Mouse (Mus musculus): ENCODE measurements at regions not wholly inside any gene's neighbourhood (a gene's known extent, or its start where the extent isn't known, plus 50 kb on each side); places are given as distances from the start of the nearest gene placed in this dataset.

- no peak for DNase-seq
Observed at GRCm38 (mm10) chr15:97572639-97573038, 133.0 kb downstream of the Rpap3 start.

DNA sequence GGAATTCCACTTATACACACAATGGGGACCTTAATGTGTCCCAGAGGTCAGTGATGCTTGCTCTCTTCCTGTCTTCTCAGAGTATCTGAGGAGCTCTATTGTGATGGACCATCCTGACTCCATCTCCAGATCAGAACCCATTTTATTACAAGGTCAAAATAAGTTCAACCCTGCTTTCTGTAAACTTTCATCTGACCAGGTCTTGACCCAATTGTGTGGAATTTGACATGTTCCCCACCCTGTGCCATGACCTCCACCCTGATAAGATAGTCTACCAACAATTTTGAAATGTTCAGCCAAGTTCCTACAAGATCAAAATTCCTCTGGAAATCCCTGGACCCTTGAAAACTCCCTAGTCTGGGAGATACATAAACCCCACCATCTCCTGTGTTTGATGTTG, 133.7 kb downstream of the Rpap3 start:
- DNase-seq: peak in 1 of 2 experiments; percentile 45

GRCm38 (mm10) chr15:97560096-97560495, 145.5 kb downstream of the Rpap3 start:
- no peak for DNase-seq

DNA sequence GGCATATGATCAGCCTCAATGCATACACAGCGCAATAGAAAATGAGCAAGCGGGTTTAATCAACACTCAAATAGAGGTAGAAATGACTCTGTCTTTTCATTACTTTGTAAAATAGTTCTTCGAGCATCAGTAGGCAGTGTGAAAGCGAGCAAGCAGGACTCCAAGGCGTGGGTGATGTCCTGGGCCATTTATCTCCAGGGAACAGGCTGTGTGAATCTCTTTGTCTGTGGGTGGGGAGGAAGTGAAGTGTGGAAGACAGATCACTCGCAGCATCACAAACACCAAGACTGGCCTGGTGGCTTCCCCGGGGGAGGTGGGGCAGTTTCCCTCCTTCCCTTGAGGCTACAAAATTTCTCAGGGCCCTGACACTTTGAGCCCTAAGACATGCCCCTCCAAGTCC, 146.9 kb downstream of the Rpap3 start:
- no peak for DNase-seq

DNA sequence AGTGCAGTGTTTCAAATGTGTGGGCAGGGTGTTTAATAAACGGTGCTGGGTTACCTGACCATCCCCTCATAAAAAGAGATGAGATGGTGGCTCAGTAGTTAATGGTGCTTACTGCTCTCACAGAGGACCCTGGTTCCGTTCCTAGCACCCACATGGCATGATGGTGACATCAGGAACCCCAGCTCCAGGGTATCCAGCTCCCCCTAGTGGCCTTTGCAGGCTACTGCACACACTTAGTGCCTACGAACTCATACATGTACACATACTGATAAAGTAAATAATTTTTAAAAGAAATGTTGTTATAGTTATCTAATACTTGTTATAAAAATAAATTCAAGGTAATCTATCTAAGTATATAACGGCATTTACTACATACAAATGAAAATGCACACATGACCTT, 157.3 kb downstream of the Rpap3 start:
- DNase-seq: no peak

DNA sequence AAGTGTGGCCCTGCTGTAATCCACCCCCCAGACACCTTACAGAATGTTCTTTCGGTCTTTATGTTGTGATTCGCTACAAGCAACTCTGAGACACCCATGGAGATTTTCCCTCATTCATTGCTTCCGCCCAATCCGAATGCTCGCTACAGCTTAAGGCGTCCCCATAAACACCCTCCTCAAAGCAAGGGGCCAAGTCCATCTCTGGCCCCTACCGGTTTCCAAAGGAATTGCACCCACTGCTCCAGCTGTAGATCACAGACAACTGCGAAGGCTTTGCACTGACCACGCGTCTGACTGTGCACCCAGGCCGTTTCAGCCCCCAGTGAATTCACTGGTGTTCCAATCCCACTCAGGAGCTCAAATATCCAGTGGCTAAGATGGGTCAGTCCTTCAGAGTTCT, 160.6 kb downstream of the Rpap3 start:
- no peak for DNase-seq

GRCm38 (mm10) chr15:97541646-97542045, 164.0 kb downstream of the Rpap3 start:
- DNase-seq: no peak

DNA sequence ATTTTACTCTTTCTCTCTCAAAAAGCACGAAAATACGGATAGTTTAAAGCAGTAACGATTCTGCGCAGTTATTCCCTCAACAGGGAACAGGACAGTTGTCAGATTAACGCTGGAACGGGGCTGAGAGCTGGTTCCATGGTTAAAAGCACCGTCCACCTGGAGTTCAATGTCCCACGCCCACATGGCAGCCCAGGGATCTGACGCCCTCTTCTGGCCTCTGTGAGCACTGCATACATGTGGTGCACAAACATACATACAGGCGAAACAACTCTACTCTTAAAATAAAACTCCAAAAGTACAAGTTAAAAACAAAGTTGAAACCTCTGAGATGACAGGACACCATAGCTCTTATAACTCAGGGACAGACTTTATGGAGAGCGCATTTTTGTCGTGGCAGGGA, 169.5 kb downstream of the Rpap3 start:
- DNase-seq: no peak

- DNase-seq: no peak
Observed at GRCm38 (mm10) chr15:97534878-97535277, 170.7 kb downstream of the Rpap3 start.

DNA sequence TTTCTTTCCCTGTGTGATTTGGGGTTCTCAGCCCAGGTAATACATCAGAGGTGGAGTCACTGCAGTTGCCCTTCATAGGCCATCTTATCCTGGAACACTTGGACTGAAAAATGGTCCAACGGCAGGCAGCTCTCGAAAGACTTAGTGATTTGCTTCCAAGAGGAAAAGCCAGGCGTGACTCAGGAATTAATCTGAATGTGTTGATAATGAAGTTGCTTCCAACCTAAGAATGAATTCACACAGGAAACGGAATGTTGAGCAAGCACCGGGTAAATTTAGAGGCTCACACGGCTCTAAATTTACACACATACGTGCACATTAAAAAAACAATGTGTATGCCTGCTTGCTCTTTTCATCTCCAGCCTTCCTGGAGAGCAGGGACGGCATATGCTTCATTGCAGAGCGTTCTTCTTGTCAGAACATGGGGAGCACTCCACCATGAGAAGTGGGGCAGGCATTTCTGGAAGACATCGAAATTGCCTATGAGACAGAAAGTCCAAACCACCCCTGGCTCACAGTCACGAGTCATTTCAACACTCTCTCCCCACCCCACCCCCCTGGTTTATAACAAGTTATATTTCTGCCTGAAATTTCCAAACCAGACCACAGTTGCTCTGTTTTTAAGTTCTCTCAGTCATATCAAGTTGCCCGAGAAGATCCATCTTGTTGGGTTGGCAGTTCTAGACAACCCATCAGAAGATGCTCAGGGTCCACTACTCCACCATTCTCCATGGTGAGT, 171.9 kb downstream of the Rpap3 start:
- no peak for DNase-seq

GRCm38 (mm10) chr15:97532346-97532910, 173.2 kb downstream of the Rpap3 start:
- DNase-seq: peak in 1 of 2 experiments; percentile 9

GRCm38 (mm10) chr15:97528291-97529050, 177.2 kb downstream of the Rpap3 start:
- DNase-seq: no peak

- no peak for DNase-seq
Observed at GRCm38 (mm10) chr15:97520395-97520794, 185.2 kb downstream of the Rpap3 start.

GRCm38 (mm10) chr15:97519919-97520345, 185.7 kb downstream of the Rpap3 start:
- DNase-seq: no peak

GRCm38 (mm10) chr15:97517926-97518325, 187.7 kb downstream of the Rpap3 start:
- DNase-seq: no peak

- no peak for DNase-seq
Observed at GRCm38 (mm10) chr15:97517188-97517587, 188.4 kb downstream of the Rpap3 start.

DNA sequence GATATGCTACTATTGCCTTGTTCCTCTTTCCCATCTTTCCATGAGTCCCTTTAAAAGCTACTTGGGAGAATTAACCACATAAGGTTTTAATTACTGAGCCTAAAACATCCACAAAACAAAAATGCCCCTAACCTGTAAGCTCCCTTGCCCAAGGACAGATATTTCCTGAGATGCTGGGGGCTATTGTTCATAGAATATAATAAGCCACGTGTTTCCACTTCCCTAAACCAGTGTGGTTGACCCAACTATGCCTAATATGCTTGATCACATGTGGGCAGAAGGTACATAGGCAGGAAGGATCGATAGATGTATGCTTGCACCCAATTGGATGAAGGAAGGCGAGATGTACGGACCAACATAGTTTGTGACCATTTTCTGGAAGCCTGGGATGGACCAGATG, 189.9 kb downstream of the Rpap3 start:
- DNase-seq: no peak

DNA sequence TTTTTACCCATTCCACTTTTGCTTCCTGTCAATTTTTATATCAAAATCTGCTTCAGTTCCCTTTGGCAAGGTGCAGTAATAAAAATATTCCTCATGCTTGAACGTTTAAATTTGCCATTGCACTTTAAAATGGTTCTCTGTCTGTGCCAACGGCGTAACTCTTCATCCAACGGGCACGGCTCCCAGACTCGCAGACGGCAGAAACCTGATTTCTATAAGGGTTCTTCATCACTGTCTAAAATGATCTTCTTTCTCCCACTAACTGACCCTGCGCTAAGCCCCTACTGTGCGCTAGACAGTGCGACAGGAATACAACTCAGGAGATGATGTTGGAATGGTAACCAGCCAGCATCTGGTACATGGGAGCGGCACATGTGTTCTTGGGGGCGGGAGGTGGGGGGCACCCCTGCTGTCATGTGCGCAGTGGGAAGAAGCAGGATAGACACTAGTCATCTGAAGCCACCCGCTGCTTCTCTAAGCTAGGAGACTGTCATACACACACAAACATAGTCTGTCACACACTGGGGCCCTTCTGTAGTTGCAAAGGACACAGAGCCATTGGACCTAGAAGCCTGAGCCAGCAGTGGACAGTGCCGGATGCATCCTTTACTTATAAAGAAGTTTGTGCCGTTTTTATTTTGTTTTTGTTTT, 197.8 kb downstream of the Rpap3 start:
- DNase-seq: no peak

GRCm38 (mm10) chr15:97507176-97507575, 198.4 kb downstream of the Rpap3 start:
- DNase-seq: no peak

- no peak for DNase-seq
Observed at GRCm38 (mm10) chr15:97505715-97506114, 199.9 kb downstream of the Rpap3 start.

- DNase-seq: no peak
Observed at GRCm38 (mm10) chr15:97504325-97504724, 201.3 kb downstream of the Rpap3 start.

- DNase-seq: no peak
Observed at GRCm38 (mm10) chr15:97502056-97502455, 203.6 kb downstream of the Rpap3 start.

- no peak for DNase-seq
Observed at GRCm38 (mm10) chr15:97501420-97501819, 204.2 kb downstream of the Rpap3 start.

Measured in kidney, postnatal 36 days (tissue).